Mouse (Mus musculus): Measurements from ENCODE around the gene Treh. TPM values are rescaled to one million over a fixed set of nuclear protein-coding genes. Genes with fewer than 3 reads are reported as not detected.

Treh gene
- polyA plus RNA-seq, 1 experiment from 2014 or later: not detected

DNA sequence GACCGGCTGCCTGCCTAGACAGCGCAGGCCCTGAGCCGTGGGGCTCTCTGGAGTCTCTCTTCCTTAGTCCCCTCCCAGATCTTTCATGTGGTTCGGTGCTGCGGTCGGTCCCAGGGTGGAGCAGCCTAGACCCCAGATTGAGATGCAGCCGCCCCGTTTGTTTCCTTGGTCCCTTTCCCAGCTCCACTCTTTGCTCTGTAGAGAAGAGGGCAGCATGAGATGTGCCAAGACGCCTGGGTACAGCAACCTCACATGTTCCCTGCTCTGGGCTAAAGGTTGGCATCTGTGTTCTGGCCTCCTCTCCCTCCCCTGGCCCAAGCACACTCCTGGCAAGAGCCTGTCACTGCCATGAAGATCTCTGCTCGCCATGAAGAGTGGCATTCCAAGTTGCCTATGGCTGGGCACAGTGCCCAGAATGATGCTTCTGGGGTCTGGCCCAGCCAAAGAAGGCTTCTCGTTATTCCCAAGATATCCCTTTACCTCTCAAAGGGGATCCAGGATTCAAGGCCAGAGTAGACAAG, 50.5 kb downstream of the Treh start:
- Histone ChIP-seq H3K4me2 (ENCODE audit: low read depth, low read length) (no peak overlapping the region), H3K9me3 (replicated peaks; ENCODE audit: control insufficient read depth, low read length) (no peaks in the 10 kb centered on the region), H3K27me3 (ENCODE audit: control insufficient read depth, insufficient read depth, low read length) (no peaks in the 10 kb centered on the region), H3K9ac (replicated peaks; ENCODE audit: low read length) (peak overlapping the region; percentile 34), H3K36me3 (replicated peaks; ENCODE audit: control insufficient read depth, insufficient read depth, low read depth, low read length) (no peaks in the 10 kb centered on the region), H3K4me1 (ENCODE audit: control insufficient read depth, insufficient read depth, low read length) (peaks cover 14% of the 10 kb centered on the region), H3K4me3 (ENCODE audit: low read depth, low read length) (no peak overlapping the region), H3K27ac (replicated peaks; ENCODE audit: low read depth, low read length) (peak overlapping the region; percentile 52; the same call in 1 of the 2 replicates)
- 78% methylated on average over 11 of the region's 11 CpGs for WGBS
- ATAC-seq (replicated peaks; ENCODE audit: insufficient number of reproducible peaks, low FRiP score, low TSS enrichment, low read depth): no peak
- no peak for DNase-seq (ENCODE audit: low spot score)

DNA sequence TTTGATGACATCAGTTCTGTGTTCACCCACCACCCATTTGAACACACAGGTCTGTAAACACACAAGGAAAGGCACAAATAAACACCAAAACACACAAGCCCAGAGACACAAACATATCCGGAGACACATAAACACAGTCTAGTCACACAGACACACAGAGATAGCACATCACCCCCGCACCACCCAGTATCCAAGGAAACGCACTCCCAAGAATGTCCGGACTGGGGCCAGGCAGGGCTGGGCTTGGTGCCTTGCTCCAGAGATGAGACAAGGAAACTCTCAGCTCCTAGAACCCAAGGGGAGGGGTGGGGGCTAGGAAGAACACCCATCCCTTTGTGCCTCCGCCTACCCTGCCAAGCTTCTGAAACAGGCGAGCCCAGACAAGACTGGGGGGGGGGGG, 51.2 kb downstream of the Treh start:
- Histone ChIP-seq H3K27ac (replicated peaks; ENCODE audit: low read depth, low read length) (no peak overlapping the region), H3K4me3 (ENCODE audit: low read depth, low read length) (no peak overlapping the region), H3K4me2 (ENCODE audit: low read depth, low read length) (no peak overlapping the region), H3K36me3 (replicated peaks; ENCODE audit: control insufficient read depth, insufficient read depth, low read depth, low read length) (no peaks in the 10 kb centered on the region), H3K27me3 (ENCODE audit: control insufficient read depth, insufficient read depth, low read length) (no peaks in the 10 kb centered on the region), H3K9ac (replicated peaks; ENCODE audit: low read length) (no peak overlapping the region), H3K9me3 (replicated peaks; ENCODE audit: control insufficient read depth, low read length) (no peaks in the 10 kb centered on the region), H3K4me1 (ENCODE audit: control insufficient read depth, insufficient read depth, low read length) (peaks cover 14% of the 10 kb centered on the region)
- ATAC-seq (replicated peaks; ENCODE audit: insufficient number of reproducible peaks, low FRiP score, low TSS enrichment, low read depth) (no peak), DNase-seq (ENCODE audit: low spot score) (peak; percentile 8)
- 49% methylated on average over 6 of the region's 6 CpGs for WGBS

DNA sequence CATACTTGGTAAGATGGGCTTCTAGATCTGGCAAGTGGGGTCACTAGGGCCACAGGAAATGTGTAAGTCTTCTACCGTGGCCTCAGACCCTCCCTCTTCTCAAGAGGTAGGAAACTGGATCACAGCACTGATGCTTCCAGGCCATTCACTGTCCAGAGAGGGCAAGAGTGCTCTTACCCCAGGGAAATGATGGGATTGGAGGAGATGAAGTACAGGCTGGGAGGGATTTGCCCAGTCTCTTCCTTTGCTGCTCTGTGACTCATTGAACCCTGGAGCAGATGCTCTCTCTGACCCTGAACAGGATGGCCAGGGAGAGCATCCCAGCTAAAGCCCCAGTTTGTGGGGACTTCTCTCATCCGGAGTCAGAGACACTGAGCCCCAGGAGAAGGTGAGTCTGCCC, 51.6 kb downstream of the Treh start:
- Histone ChIP-seq H3K27ac (replicated peaks; ENCODE audit: low read depth, low read length) (no peak overlapping the region), H3K4me1 (ENCODE audit: control insufficient read depth, insufficient read depth, low read length) (peaks cover 14% of the 10 kb centered on the region), H3K4me3 (ENCODE audit: low read depth, low read length) (no peak overlapping the region), H3K36me3 (replicated peaks; ENCODE audit: control insufficient read depth, insufficient read depth, low read depth, low read length) (no peaks in the 10 kb centered on the region), H3K4me2 (ENCODE audit: low read depth, low read length) (no peak overlapping the region), H3K27me3 (ENCODE audit: control insufficient read depth, insufficient read depth, low read length) (no peaks in the 10 kb centered on the region), H3K9me3 (replicated peaks; ENCODE audit: control insufficient read depth, low read length) (no peaks in the 10 kb centered on the region), H3K9ac (replicated peaks; ENCODE audit: low read length) (no peak overlapping the region)
- DNase-seq (ENCODE audit: low spot score) (no peak), ATAC-seq (replicated peaks; ENCODE audit: insufficient number of reproducible peaks, low FRiP score, low TSS enrichment, low read depth) (no peak)
- 31% methylated on average over 2 of the region's 2 CpGs for WGBS

DNA sequence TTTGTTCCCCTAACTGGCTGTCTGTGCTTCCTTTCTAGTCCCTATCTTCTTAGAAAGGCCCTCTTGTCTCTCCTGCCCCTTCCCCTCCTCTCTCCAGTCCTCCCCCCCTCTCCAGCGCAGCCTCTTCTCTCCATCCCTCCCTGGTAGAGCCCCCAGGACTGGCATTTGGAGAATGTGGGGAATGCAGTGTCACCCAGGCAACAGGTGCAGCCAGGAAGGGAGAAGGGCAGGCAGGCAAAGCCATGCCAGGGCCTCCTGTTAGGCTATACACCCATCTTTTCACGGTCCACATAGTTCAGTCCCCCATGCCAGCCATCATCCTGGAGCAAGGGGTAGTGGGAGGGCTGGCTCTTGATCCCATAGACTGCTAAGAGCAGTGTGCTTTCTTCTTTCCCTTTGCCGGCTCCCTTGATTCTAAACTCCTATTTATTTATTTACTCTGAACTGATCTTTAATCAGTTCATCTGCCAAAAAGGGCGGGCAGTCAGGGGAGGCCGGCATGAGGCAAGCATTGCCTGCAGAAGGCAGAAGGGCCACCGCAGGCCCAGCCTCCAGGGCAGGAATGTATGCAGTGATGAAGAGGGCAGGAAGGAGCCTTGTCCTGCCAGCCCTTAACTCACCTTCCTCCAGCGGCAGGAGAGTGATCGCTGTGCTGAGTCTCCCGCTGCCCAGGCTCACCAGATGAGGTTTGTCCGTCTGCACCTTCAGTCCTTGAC, 53.6 kb downstream of the Treh start:
- H3K9ac ChIP-seq (replicated peaks; ENCODE audit: low read length): peak overlapping the region; percentile 33; the same call in 1 of the 2 replicates
- peaks cover 7% of the 10 kb centered on the region for H3K4me1 ChIP-seq (ENCODE audit: control insufficient read depth, insufficient read depth, low read length)
- H3K4me3 ChIP-seq (ENCODE audit: low read depth, low read length): no peak overlapping the region
- H3K27me3 ChIP-seq (ENCODE audit: control insufficient read depth, insufficient read depth, low read length): no peaks in the 10 kb centered on the region
- no peak overlapping the region for H3K27ac ChIP-seq (replicated peaks; ENCODE audit: low read depth, low read length)
- ATAC-seq (replicated peaks; ENCODE audit: insufficient number of reproducible peaks, low FRiP score, low TSS enrichment, low read depth) (no peak), DNase-seq (ENCODE audit: low spot score) (peak; percentile 17)
- H3K4me2 ChIP-seq (ENCODE audit: low read depth, low read length): no peak overlapping the region
- no peaks in the 10 kb centered on the region for H3K9me3 ChIP-seq (replicated peaks; ENCODE audit: control insufficient read depth, low read length)
- WGBS: 30% methylated on average over 10 of the region's 10 CpGs
- H3K36me3 ChIP-seq (replicated peaks; ENCODE audit: control insufficient read depth, insufficient read depth, low read depth, low read length): no peaks in the 10 kb centered on the region

DNA sequence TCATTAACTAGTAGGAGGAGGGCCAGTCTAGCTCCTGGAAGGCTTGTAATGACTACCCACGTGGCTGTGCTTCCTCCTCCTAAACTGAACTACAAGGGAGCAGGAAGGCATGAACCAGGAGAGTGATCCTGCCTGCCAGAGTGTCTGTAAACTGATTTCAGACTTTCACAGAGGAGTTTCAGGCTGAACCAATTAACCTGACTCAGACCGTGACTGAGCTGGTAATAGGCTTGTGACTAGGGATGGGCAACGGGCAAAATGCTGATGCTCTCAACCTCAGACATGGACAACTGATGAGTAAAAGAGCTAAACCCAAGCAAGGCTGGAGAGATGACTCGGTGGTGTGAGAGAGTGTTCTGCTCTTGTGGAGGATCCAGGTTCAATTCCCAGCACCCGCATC, 54.4 kb downstream of the Treh start:
- no peak for DNase-seq (ENCODE audit: low spot score)
- Histone ChIP-seq H3K4me2 (ENCODE audit: low read depth, low read length) (no peak overlapping the region), H3K27ac (replicated peaks; ENCODE audit: low read depth, low read length) (no peak overlapping the region), H3K27me3 (ENCODE audit: control insufficient read depth, insufficient read depth, low read length) (no peaks in the 10 kb centered on the region), H3K4me3 (ENCODE audit: low read depth, low read length) (no peak overlapping the region), H3K9ac (replicated peaks; ENCODE audit: low read length) (no peak overlapping the region), H3K9me3 (replicated peaks; ENCODE audit: control insufficient read depth, low read length) (no peaks in the 10 kb centered on the region), H3K36me3 (replicated peaks; ENCODE audit: control insufficient read depth, insufficient read depth, low read depth, low read length) (no peaks in the 10 kb centered on the region), H3K4me1 (ENCODE audit: control insufficient read depth, insufficient read depth, low read length) (peaks cover 7% of the 10 kb centered on the region)
- WGBS: 47% methylated on average over 5 of the region's 5 CpGs
- ATAC-seq (replicated peaks; ENCODE audit: insufficient number of reproducible peaks, low FRiP score, low TSS enrichment, low read depth): no peak

DNA sequence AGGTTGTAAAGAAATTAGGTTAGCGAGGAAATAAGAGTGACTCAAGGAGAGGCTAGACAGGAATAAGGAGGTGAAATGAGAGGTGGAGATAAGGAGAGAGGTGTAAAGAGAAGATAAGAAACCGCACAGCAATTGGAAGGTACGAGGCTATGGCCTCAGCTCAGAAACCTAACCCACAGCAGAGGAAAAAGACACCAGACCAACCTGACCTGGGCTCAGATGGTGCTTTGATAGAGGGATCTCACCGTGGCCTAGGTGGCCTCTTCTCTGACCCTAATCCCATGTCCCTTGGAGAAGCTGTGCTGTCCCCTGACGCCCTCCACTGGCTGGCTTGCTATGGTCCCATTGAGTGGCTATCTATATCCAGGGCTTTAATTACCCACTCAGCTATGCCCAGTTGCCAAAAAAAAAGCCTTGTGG, 59.1 kb downstream of the Treh start:
- Histone ChIP-seq H3K4me3 (ENCODE audit: low read depth, low read length) (no peak overlapping the region), H3K27ac (replicated peaks; ENCODE audit: low read depth, low read length) (no peak overlapping the region), H3K4me1 (ENCODE audit: control insufficient read depth, insufficient read depth, low read length) (peaks cover 2% of the 10 kb centered on the region; the same call in 1 of the 2 replicates), H3K36me3 (replicated peaks; ENCODE audit: control insufficient read depth, insufficient read depth, low read depth, low read length) (no peaks in the 10 kb centered on the region), H3K9ac (replicated peaks; ENCODE audit: low read length) (no peak overlapping the region), H3K27me3 (ENCODE audit: control insufficient read depth, insufficient read depth, low read length) (no peaks in the 10 kb centered on the region), H3K9me3 (replicated peaks; ENCODE audit: control insufficient read depth, low read length) (no peaks in the 10 kb centered on the region), H3K4me2 (ENCODE audit: low read depth, low read length) (no peak overlapping the region)
- WGBS: 70% methylated on average over 5 of the region's 5 CpGs
- ATAC-seq (replicated peaks; ENCODE audit: insufficient number of reproducible peaks, low FRiP score, low TSS enrichment, low read depth) (no peak), DNase-seq (ENCODE audit: low spot score) (no peak)

DNA sequence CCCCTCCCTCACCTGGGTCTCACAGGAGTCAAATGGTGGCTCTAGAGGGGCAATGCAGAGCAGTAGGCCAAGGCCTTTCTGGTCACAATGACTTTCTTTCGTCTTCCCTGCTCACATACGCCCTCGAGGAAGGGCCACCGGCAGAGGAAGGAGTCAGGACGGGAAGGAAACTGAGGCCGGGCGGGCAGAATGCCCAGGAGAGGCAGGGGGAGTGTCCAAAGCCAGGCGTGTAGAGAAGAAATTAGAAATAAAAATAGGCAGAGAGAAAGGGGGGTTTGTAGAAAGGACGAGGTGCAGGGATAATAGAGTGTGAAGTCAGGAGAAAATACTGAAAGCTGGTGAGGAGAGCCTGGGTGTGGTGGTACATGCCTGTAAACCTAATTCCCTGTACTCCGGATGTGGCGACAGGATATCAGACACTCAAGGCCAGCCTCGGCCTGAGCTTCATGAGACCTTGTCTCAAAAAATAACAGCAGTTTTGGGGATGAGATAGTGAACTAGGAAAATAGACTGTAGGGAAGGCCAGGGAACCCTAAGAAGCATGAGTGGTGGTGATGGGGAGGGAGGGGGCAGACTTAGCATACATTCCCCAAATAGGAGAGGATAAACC, 60.0 kb downstream of the Treh start:
- H3K4me3 ChIP-seq (ENCODE audit: low read depth, low read length): peak overlapping the region; percentile 62
- H3K4me2 ChIP-seq (ENCODE audit: low read depth, low read length): peak overlapping the region; percentile 99
- H3K9me3 ChIP-seq (replicated peaks; ENCODE audit: control insufficient read depth, low read length): no peaks in the 10 kb centered on the region
- H3K9ac ChIP-seq (replicated peaks; ENCODE audit: low read length): peak overlapping the region; percentile 73; the same call in 1 of the 2 replicates
- H3K4me1 ChIP-seq (ENCODE audit: control insufficient read depth, insufficient read depth, low read length): peaks cover 2% of the 10 kb centered on the region; the same call in 1 of the 2 replicates
- H3K36me3 ChIP-seq (replicated peaks; ENCODE audit: control insufficient read depth, insufficient read depth, low read depth, low read length): no peaks in the 10 kb centered on the region
- WGBS: 31% methylated on average over 12 of the region's 12 CpGs
- H3K27me3 ChIP-seq (ENCODE audit: control insufficient read depth, insufficient read depth, low read length): no peaks in the 10 kb centered on the region
- DNase-seq (ENCODE audit: low spot score): no peak
- no peak overlapping the region for H3K27ac ChIP-seq (replicated peaks; ENCODE audit: low read depth, low read length)
- ATAC-seq (replicated peaks; ENCODE audit: insufficient number of reproducible peaks, low FRiP score, low TSS enrichment, low read depth): no peak

Data from embryonic facial prominence, embryonic 11.5 days (tissue).